Mouse (Mus musculus): ENCODE results near the gene Prkn. TPM values are rescaled to one million over a fixed set of nuclear protein-coding genes. Genes with fewer than 3 reads are reported as not detected.

Prkn gene
- polyA plus RNA-seq, 1 experiment from 2014 or later: 1.5 TPM

DNA sequence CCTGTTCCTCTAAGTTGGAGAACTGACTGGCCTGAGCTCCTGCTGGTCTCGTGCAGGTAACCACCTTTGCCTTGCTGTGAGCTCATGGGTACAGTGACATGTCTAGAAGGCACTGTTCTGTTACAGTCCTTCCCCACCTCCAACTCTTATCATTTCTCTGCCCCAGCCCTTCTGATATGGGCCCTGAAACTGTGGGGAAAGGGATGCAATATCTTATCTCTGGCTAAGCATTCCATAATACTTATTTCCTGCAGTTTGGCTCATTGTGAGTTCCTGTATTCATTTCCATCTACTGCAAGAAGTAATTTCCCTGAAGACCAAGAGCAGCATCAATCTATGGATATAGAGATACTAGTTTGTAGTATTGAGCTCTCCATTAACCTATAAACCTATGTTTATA, 506.1 kb downstream of the Prkn start:
- ATAC-seq (ENCODE audit: insufficient number of reproducible peaks, insufficient read depth, low FRiP score, low TSS enrichment, low read depth): no peak
- Histone ChIP-seq H3K9ac (replicated peaks) (no peak overlapping the region), H3K4me2 (no peak overlapping the region), H3K36me3 (no peaks in the 10 kb centered on the region), H3K4me1 (replicated peaks) (no peaks in the 10 kb centered on the region), H3K4me3 (replicated peaks) (no peak overlapping the region), H3K27me3 (no peaks in the 10 kb centered on the region), H3K27ac (no peak overlapping the region), H3K9me3 (no peaks in the 10 kb centered on the region)
- 85% methylated on average over 1 of the region's 1 CpGs for WGBS

DNA sequence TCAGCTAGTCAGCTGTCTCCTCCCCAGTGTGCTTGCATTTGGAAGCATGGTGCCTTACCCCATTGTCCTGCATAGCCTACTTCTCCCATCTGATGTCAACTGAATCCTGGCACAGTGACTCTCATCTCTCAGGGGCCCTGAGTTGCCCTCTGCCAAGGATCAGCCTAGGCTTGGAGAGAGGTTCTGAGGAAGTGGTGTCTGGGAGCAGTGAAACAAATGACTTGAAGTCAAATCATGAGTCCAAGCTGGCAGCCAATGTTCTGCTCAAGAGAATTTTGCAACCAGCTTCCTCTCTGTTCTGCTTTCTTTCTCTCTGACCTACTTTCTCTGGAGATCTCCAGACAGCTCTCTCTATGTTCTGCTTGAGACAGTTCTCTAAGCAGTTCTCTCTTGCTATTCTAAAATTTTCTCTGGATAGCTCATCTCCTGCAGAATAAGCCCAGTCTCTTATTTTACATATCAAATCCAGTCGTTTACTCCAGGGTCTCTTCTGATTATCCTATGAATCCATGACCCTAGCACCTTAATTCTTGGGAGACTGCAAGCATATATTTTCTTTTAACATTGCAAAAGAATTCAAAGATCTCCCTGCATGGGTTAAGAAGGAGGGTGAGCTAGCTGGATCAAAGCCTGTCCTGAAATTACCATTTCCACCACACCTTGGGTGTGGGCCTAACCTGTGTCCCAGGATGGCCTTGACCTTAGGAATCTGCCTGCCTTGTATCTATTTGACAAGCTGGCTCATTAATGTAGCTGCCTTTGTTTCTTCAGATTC, 512.8 kb downstream of the Prkn start:
- 43% methylated on average over 1 of the region's 1 CpGs for WGBS
- Histone ChIP-seq H3K36me3 (no peaks in the 10 kb centered on the region), H3K4me3 (replicated peaks) (no peak overlapping the region), H3K27me3 (no peaks in the 10 kb centered on the region), H3K9ac (replicated peaks) (no peak overlapping the region), H3K4me2 (no peak overlapping the region), H3K27ac (no peak overlapping the region), H3K4me1 (replicated peaks) (peaks cover 11% of the 10 kb centered on the region), H3K9me3 (no peaks in the 10 kb centered on the region)
- no peak for ATAC-seq (ENCODE audit: insufficient number of reproducible peaks, insufficient read depth, low FRiP score, low TSS enrichment, low read depth)

- Histone ChIP-seq H3K27me3 (no peaks in the 10 kb centered on the region), H3K36me3 (no peaks in the 10 kb centered on the region), H3K4me3 (replicated peaks) (no peak overlapping the region), H3K4me2 (no peak overlapping the region), H3K9ac (replicated peaks) (no peak overlapping the region), H3K27ac (no peak overlapping the region), H3K4me1 (replicated peaks) (peaks cover 11% of the 10 kb centered on the region), H3K9me3 (no peaks in the 10 kb centered on the region)
- WGBS: 95% methylated on average over 4 of the region's 4 CpGs
- no peak for ATAC-seq (ENCODE audit: insufficient number of reproducible peaks, insufficient read depth, low FRiP score, low TSS enrichment, low read depth)
These were observed 513.4 kb downstream of the Prkn start for GRCm38 (mm10) chr17:11353553-11353945.

DNA sequence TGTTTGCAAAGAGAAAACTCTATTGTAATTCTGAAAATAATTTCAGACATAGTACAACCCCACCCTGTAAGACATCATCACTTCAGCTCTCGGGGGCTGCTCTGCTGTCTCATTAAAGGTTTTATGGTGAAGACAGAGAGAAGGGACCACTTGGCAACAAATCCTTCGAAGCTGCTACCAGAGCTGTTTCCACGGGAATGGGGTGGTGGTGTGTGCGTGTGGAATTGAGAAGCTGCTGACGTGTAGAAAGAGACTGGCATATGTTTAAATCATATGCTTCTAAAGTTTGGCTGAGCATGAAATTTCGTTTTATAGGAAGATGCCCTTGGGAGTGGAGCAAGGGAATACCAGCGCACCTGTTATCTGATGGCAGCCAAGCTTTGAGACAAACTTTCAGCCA, 514.2 kb downstream of the Prkn start:
- H3K9ac ChIP-seq (replicated peaks): no peak overlapping the region
- WGBS: 73% methylated on average over 7 of the region's 7 CpGs
- ATAC-seq (ENCODE audit: insufficient number of reproducible peaks, insufficient read depth, low FRiP score, low TSS enrichment, low read depth): no peak

DNA sequence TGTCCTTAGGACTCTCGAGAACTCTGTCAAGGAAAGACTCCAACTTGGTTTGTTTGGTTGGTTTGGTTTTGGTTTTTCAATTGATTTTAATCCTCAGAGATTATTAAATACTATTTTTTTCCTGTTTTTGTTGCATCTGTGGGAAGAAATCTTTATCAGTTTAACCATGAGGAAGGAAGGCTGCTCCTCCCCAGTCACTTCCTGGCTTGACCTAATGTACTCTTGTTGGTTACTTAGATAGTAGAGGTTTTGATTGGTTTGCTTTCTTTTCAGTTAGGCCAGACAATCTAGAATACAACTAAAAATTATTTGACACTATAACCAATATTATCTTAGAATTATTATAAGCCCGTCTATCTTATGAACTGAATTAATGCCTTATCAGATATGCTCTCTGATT, 535.3 kb downstream of the Prkn start:
- H3K9me3 ChIP-seq: no peaks in the 10 kb centered on the region
- no peak for ATAC-seq (ENCODE audit: insufficient number of reproducible peaks, insufficient read depth, low FRiP score, low TSS enrichment, low read depth)
- no peaks in the 10 kb centered on the region for H3K27me3 ChIP-seq
- H3K27ac ChIP-seq: no peak overlapping the region
- 85% methylated on average over 2 of the region's 2 CpGs for WGBS
- H3K4me1 ChIP-seq (replicated peaks): no peaks in the 10 kb centered on the region
- H3K4me2 ChIP-seq: no peak overlapping the region
- no peak overlapping the region for H3K9ac ChIP-seq (replicated peaks)
- H3K4me3 ChIP-seq (replicated peaks): no peak overlapping the region
- H3K36me3 ChIP-seq: no peaks in the 10 kb centered on the region

More for the DNA sequence above, 514.2 kb downstream of the Prkn start:
- Histone ChIP-seq H3K36me3 (no peaks in the 10 kb centered on the region), H3K27ac (no peak overlapping the region), H3K27me3 (no peaks in the 10 kb centered on the region), H3K4me2 (no peak overlapping the region), H3K9me3 (no peaks in the 10 kb centered on the region), H3K4me1 (replicated peaks) (peaks cover 11% of the 10 kb centered on the region), H3K4me3 (replicated peaks) (no peak overlapping the region)

DNA sequence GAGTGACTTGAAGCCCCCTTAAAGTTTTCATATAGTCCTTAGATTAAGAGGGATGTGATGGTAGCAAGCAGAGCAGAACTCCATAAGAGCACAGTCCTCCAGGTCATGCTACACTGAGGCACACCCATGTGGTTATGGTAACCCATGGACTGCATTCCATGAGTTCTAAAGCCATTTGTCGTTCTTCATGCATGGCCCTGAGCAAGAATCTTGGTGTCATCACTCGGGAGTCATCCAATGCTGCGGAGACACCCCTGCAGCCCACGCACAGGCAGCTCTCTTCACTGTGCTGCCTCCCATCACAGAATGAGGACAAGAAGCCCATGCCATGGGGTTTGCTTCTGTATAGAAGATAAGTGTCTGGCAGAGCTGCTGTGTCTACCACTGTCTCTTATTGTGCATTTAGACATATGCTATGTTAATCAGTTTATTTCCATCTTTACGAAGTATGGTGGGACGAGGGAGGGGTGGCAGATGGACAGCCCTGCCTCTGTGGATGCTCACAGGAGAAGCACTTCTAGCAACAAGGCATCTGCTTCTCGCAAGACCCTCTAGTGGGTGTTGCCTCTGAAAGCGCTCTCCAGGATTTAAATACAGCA, 543.3 kb downstream of the Prkn start:
- no peaks in the 10 kb centered on the region for H3K36me3 ChIP-seq
- H3K4me2 ChIP-seq: no peak overlapping the region
- H3K9ac ChIP-seq (replicated peaks): no peak overlapping the region
- no peak overlapping the region for H3K4me3 ChIP-seq (replicated peaks)
- H3K27ac ChIP-seq: no peak overlapping the region
- 90% methylated on average over 8 of the region's 8 CpGs for WGBS
- no peaks in the 10 kb centered on the region for H3K4me1 ChIP-seq (replicated peaks)
- no peaks in the 10 kb centered on the region for H3K9me3 ChIP-seq
- no peak for ATAC-seq (ENCODE audit: insufficient number of reproducible peaks, insufficient read depth, low FRiP score, low TSS enrichment, low read depth)
- no peaks in the 10 kb centered on the region for H3K27me3 ChIP-seq

DNA sequence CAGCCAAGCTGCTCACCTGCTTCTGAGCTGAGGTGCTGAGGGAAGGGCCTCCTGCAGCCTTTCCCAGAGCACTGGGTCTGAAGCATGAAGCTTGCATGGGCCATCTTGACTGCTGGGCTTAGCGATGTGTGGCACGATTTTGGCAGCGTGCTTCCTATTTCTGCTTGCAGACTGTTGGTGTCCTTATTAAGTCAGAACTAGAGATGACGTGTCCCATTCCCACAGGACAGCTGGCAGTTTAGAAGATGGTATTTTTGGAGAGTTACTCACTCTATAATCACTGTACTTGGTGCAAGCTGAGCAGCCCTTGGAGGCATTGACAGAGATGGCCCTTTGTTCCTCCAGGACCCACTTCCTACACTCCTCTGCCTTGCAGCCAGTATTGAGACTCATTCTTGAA, 545.1 kb downstream of the Prkn start:
- WGBS: 91% methylated on average over 4 of the region's 4 CpGs
- no peak overlapping the region for H3K9ac ChIP-seq (replicated peaks)
- no peak for ATAC-seq (ENCODE audit: insufficient number of reproducible peaks, insufficient read depth, low FRiP score, low TSS enrichment, low read depth)

DNA sequence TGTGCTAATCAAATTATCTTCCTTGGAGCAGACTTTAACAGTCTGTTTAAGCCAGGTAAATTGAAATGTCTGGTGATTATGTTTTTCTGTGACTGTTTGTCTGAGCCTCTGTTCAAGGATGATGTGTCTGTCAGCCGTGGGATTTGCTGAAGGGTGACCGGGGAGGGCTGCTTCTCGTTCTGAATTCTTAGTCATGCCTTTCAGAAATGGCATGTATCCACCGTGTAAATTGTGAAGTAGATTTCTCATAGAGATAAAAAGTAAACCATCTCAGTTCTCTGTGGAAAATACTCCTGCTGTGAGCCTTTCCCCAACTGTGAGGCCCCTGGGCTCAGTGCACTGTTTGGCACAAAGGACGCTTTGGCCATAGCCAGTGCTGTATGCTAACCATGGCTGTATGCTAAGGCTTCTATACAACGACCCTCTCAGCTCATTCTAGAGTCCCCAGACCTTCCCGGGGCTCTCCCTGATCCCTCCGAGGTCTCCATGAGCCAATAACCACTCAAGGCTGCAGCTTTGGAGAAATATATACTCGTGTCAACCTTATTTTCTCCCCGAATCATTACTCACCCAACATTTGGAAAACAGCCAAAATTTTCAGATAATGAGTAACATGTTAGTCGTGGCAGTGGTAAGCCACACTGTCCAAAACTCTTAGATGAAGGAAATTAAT, 552.6 kb downstream of the Prkn start:
- no peak for ATAC-seq (ENCODE audit: insufficient number of reproducible peaks, insufficient read depth, low FRiP score, low TSS enrichment, low read depth)
- Histone ChIP-seq H3K27me3 (no peaks in the 10 kb centered on the region), H3K9me3 (no peaks in the 10 kb centered on the region), H3K4me1 (replicated peaks) (no peaks in the 10 kb centered on the region), H3K9ac (replicated peaks) (no peak overlapping the region), H3K36me3 (no peaks in the 10 kb centered on the region), H3K4me2 (no peak overlapping the region), H3K4me3 (replicated peaks) (no peak overlapping the region), H3K27ac (no peak overlapping the region)
- WGBS: 69% methylated on average over 11 of the region's 11 CpGs

More for the DNA sequence above, 545.1 kb downstream of the Prkn start:
- no peaks in the 10 kb centered on the region for H3K27me3 ChIP-seq
- H3K4me2 ChIP-seq: no peak overlapping the region
- H3K9me3 ChIP-seq: no peaks in the 10 kb centered on the region
- H3K4me3 ChIP-seq (replicated peaks): no peak overlapping the region
- no peak overlapping the region for H3K27ac ChIP-seq
- no peaks in the 10 kb centered on the region for H3K4me1 ChIP-seq (replicated peaks)
- no peaks in the 10 kb centered on the region for H3K36me3 ChIP-seq

- Histone ChIP-seq H3K4me3 (replicated peaks) (no peak overlapping the region), H3K9me3 (no peaks in the 10 kb centered on the region), H3K9ac (replicated peaks) (no peak overlapping the region), H3K4me2 (no peak overlapping the region), H3K27me3 (no peaks in the 10 kb centered on the region), H3K36me3 (no peaks in the 10 kb centered on the region), H3K4me1 (replicated peaks) (no peaks in the 10 kb centered on the region), H3K27ac (no peak overlapping the region)
- 85% methylated on average over 6 of the region's 6 CpGs for WGBS
- no peak for ATAC-seq (ENCODE audit: insufficient number of reproducible peaks, insufficient read depth, low FRiP score, low TSS enrichment, low read depth)
These were observed 554.4 kb downstream of the Prkn start for GRCm38 (mm10) chr17:11394607-11395006.

DNA sequence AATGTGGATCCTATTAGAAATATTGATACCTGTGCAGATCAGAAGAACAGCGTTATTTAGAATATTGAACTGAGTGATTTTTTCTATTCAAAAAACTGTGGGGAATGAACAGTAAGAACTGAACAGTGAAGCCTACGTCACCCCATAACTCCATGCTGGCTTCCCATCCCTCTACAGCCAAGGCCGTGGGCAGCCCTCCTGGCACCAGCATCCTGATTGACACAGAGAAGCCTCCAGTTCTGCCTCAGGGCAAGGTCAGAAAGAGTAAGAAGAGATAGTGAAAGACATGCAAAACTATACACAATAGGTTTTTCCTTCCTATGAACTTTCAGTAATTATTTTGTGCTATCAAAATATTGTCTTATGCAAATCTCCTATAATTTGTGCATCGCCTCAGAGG, 557.5 kb downstream of the Prkn start:
- Histone ChIP-seq H3K9me3 (no peaks in the 10 kb centered on the region), H3K9ac (replicated peaks) (no peak overlapping the region), H3K36me3 (no peaks in the 10 kb centered on the region), H3K4me1 (replicated peaks) (no peaks in the 10 kb centered on the region), H3K4me2 (no peak overlapping the region), H3K4me3 (replicated peaks) (no peak overlapping the region), H3K27ac (no peak overlapping the region), H3K27me3 (no peaks in the 10 kb centered on the region)
- WGBS: 87% methylated on average over 4 of the region's 4 CpGs
- no peak for ATAC-seq (ENCODE audit: insufficient number of reproducible peaks, insufficient read depth, low FRiP score, low TSS enrichment, low read depth)

DNA sequence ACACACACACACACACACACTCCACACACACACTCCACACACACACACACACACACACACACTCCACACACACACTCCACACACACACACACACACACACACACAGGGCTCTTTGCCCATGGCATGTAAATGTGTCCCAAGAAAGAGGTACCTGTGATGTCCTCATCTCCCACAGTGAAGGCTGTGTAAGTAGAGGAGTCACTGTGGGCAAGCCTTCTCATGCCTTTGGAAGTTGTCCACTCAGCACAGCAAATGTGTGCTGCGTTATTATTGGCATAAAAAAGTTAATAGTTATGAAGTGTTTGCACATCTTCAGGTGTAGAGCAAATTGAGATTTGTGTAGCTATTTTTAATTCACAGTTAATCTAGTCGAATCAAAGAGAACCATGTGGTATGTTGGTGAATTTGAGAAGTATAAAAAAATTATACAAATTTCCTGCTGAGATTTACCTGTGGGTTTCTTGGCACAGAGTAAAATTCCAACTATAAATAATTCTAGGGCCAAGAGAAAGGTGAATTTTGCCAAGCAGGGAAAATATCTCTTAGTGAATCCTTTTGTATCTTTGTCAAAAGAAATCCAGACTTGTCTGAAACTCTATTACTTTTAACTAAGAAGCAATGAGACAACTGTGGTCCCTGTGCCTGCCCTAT, 562.2 kb downstream of the Prkn start:
- no peak overlapping the region for H3K27ac ChIP-seq
- ATAC-seq (ENCODE audit: insufficient number of reproducible peaks, insufficient read depth, low FRiP score, low TSS enrichment, low read depth): no peak
- no peak overlapping the region for H3K4me3 ChIP-seq (replicated peaks)
- H3K27me3 ChIP-seq: no peaks in the 10 kb centered on the region
- no peaks in the 10 kb centered on the region for H3K9me3 ChIP-seq
- no peaks in the 10 kb centered on the region for H3K4me1 ChIP-seq (replicated peaks)
- H3K9ac ChIP-seq (replicated peaks): no peak overlapping the region
- H3K36me3 ChIP-seq: no peaks in the 10 kb centered on the region
- WGBS: 81% methylated on average over 2 of the region's 2 CpGs
- no peak overlapping the region for H3K4me2 ChIP-seq

Data from limb, embryonic 12.5 days (tissue).